Mouse (Mus musculus) midbrain, embryonic 16.5 days (tissue): ENCODE results near the gene Dlst. TPM values are rescaled to one million over a fixed set of nuclear protein-coding genes. Genes with fewer than 3 reads are reported as not detected.

Experiments
- ATAC-seq: fragments of 200-750 bp; cut with Nextera tagmentation; 2 replicates; pipeline ENCODE4 v1.8.0; 2017; ENCODE audit warnings: moderate TSS enrichment
- H3K27ac ChIP-seq: fragments of 300-500 bp; sonication (generic); 2 replicates; pipeline ENCODE4 v1.5.1; 2014; ENCODE audit warnings: mild to moderate bottlenecking, low read length, mixed read lengths
- H3K27me3 ChIP-seq: fragments of 300-500 bp; sonication (generic); 2 replicates; pipeline ENCODE4 v1.6.1; 2014; ENCODE audit warnings: low read depth, low read length, mixed read lengths; ENCODE audit not compliant: control insufficient read depth, insufficient read depth
- H3K36me3 ChIP-seq: fragments of 300-500 bp; sonication (generic); 2 replicates; pipeline ENCODE4 v1.6.1; 2014; ENCODE audit warnings: mild to moderate bottlenecking, low read length, moderate library complexity, mixed read lengths; ENCODE audit not compliant: control insufficient read depth, insufficient read depth
- H3K4me1 ChIP-seq: fragments of 300-500 bp; sonication (generic); 2 replicates; pipeline ENCODE4 v1.6.1; 2014; ENCODE audit warnings: mild to moderate bottlenecking, low read length, mixed read lengths; ENCODE audit not compliant: control insufficient read depth, insufficient read depth
- H3K4me2 ChIP-seq: fragments of 300-500 bp; sonication (generic); 2 replicates; pipeline ENCODE4 v1.6.1; 2014; ENCODE audit warnings: mild to moderate bottlenecking, low read length, mixed read lengths
- H3K4me3 ChIP-seq: fragments of 300-500 bp; sonication (generic); 2 replicates; pipeline ENCODE4 v1.5.1; 2014; ENCODE audit warnings: low read depth, mild to moderate bottlenecking, low read length, moderate library complexity, mixed read lengths
- H3K9ac ChIP-seq: fragments of 300-500 bp; sonication (generic); 2 replicates; pipeline ENCODE4 v1.6.1; 2014; ENCODE audit warnings: low read depth, low read length, mixed read lengths
- H3K9me3 ChIP-seq: fragments of 300-500 bp; sonication (generic); replicated peaks from 2 replicates; pipeline ENCODE4 v1.6.1; 2014; ENCODE audit warnings: mild to moderate bottlenecking, low read length, mixed read lengths; ENCODE audit not compliant: control insufficient read depth, poor library complexity, severe bottlenecking
- WGBS: fragments of 180-500 bp; shearing (Covaris S2); extraction: QIAGEN DNeasy Blood & Tissue Kit; methylation state at CpG from one replicate; pipeline ENCODE4 v1.1.7; 2014; 5-methylcytosine and 5-hydroxymethylcytosine counted together
- polyA plus RNA-seq: library from polyadenylated mRNA; unstranded; fragments of >200 nt; fragmentation: Nextera tagmentation; extraction: Ambion mirVana; gene quantifications from 2 replicates; pipeline ENCODE4 v1.2.1, GENCODE M21; 2015

Gene Dlst
- polyA plus RNA-seq, 1 experiment from 2014 or later: 104 TPM

DNA sequence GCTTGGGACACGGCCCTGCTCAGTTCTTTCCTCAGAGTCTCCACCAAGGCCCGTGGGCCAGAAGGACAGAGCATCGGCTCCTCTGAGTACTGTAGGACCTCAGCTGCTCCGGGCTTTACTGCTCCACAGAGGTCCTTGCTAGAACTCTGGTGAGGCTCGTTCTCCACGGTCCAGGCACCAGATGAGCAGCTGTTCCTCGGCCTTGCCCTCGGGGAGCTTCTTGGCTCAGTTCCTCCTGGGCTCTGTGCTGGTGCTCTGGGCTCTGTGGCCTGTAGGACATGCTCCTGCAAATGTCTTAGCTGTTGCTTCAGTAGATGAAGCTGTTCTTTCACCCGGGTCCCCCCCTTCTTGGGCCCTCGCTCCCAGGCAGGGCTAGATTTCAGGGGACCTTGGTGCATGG is 15.9 kb upstream of the Dlst start:
- H3K9me3 ChIP-seq: no peaks in the 10 kb centered on the region
- no peaks in the 10 kb centered on the region for H3K4me1 ChIP-seq
- H3K9ac ChIP-seq: no peak overlapping the region
- no peaks in the 10 kb centered on the region for H3K36me3 ChIP-seq
- no peak overlapping the region for H3K27ac ChIP-seq
- H3K4me3 ChIP-seq: no peak overlapping the region
- no peak for ATAC-seq
- no peak overlapping the region for H3K4me2 ChIP-seq
- no peaks in the 10 kb centered on the region for H3K27me3 ChIP-seq
- 75% methylated on average over 10 of the region's 10 CpGs for WGBS

- Histone ChIP-seq H3K27me3 (no peaks in the 10 kb centered on the region), H3K4me3 (no peak overlapping the region), H3K27ac (no peak overlapping the region), H3K9ac (no peak overlapping the region), H3K9me3 (no peaks in the 10 kb centered on the region), H3K4me1 (no peaks in the 10 kb centered on the region), H3K36me3 (no peaks in the 10 kb centered on the region), H3K4me2 (no peak overlapping the region)
- no peak for ATAC-seq
- WGBS: 84% methylated on average over 11 of the region's 11 CpGs
Measured at GRCm38 (mm10) chr12:85095146-85095545, 15.5 kb upstream of the Dlst start.

DNA sequence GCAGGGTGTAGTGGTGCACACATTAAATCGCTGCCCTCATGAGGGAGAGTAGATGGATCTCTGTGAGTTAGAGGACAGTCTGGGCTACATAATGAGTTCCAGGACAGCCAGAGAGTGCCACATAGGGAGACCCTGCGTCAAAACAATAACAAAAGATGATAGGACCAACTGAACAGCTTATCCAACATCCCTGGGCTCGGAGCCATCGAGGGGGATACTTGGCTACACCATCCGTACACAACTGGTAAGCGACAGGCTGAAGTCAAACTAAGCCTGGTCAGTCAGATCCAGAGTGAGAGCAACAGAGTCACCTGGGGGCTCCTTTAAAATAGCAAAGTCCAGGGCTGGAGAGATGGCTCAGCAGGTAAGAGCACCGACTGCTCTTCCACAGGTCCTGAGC is 14.8 kb upstream of the Dlst start:
- Histone ChIP-seq H3K4me2 (no peak overlapping the region), H3K27me3 (no peaks in the 10 kb centered on the region), H3K4me3 (no peak overlapping the region), H3K27ac (no peak overlapping the region), H3K9me3 (no peaks in the 10 kb centered on the region), H3K9ac (no peak overlapping the region), H3K4me1 (no peaks in the 10 kb centered on the region), H3K36me3 (no peaks in the 10 kb centered on the region)
- 87% methylated on average over 7 of the region's 7 CpGs for WGBS
- no peak for ATAC-seq

GRCm38 (mm10) chr12:85101001-85101400 is 9.6 kb upstream of the Dlst start:
- H3K9me3 ChIP-seq: no peaks in the 10 kb centered on the region
- no peak; the same call in 1 of the 2 replicates for ATAC-seq
- no peaks in the 10 kb centered on the region for H3K36me3 ChIP-seq
- no peak overlapping the region for H3K27ac ChIP-seq
- no peaks in the 10 kb centered on the region for H3K27me3 ChIP-seq
- H3K4me2 ChIP-seq: no peak overlapping the region
- 17% methylated on average over 14 of the region's 14 CpGs for WGBS
- no peak overlapping the region for H3K4me3 ChIP-seq
- no peak overlapping the region for H3K9ac ChIP-seq
- no peaks in the 10 kb centered on the region for H3K4me1 ChIP-seq

DNA sequence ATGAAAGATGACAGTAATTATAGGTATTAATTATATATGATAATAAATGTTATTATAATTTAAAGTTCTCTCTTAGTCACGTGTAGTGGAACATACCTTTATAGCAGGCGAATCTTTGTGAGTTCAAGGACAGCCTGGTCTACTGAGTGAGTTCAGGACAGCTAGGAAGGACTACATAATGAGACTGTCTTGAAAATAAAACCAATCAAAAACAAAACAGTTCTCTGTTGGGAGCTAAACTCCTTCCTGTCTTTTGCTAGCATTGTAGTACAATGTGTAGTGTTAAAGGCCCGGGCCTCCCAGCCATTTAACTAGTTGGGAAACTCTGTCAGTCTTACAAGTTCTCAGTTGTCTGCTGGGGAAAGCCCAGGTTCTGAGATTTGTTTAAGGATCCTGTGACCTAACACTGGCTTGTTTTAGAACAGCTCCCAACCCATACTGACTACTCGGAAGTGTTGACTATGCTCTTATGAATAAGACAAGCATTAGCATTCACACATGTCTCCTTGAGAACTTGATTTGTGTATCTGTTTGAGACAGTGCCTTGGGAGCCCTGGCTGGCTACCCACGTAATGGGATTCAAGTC is 9.0 kb upstream of the Dlst start:
- no peak overlapping the region for H3K9ac ChIP-seq
- no peak overlapping the region for H3K27ac ChIP-seq
- 82% methylated on average over 5 of the region's 5 CpGs for WGBS
- ATAC-seq: no peak
- no peak overlapping the region for H3K4me3 ChIP-seq
- H3K36me3 ChIP-seq: no peaks in the 10 kb centered on the region
- H3K27me3 ChIP-seq: no peaks in the 10 kb centered on the region
- peaks cover 3% of the 10 kb centered on the region; the same call in 1 of the 2 replicates for H3K4me1 ChIP-seq
- H3K9me3 ChIP-seq: no peaks in the 10 kb centered on the region
- H3K4me2 ChIP-seq: no peak overlapping the region

DNA sequence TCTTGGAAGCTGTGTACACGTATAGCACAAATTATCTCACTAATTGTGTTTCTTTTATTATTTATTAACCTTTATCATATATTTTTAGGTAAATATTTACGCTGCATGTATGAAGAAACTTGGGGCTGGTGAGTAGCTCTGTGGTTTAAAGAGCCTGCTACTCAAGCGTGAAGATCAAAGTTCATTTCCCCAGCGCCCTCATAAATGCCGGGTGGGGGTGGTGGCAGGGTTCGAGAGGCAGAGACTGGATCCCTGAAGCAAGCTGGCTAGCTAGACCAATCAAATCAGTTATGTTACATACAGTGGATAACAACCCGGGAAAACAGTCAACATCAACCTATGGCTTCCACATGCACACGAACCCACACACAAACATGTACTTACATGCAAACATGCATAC is 7.5 kb upstream of the Dlst start:
- Histone ChIP-seq H3K4me1 (peaks cover 3% of the 10 kb centered on the region; the same call in 1 of the 2 replicates), H3K27ac (no peak overlapping the region), H3K9me3 (no peaks in the 10 kb centered on the region), H3K4me3 (no peak overlapping the region), H3K36me3 (no peaks in the 10 kb centered on the region), H3K27me3 (no peaks in the 10 kb centered on the region), H3K4me2 (no peak overlapping the region), H3K9ac (no peak overlapping the region)
- no peak for ATAC-seq
- WGBS: 82% methylated on average over 8 of the region's 8 CpGs

- H3K27me3 ChIP-seq: no peaks in the 10 kb centered on the region
- peaks cover 6% of the 10 kb centered on the region for H3K4me1 ChIP-seq
- H3K4me3 ChIP-seq: no peak overlapping the region
- no peak overlapping the region for H3K4me2 ChIP-seq
- ATAC-seq: no peak
- no peaks in the 10 kb centered on the region for H3K9me3 ChIP-seq
- WGBS: 85% methylated on average over 8 of the region's 8 CpGs
- H3K27ac ChIP-seq: no peak overlapping the region
- no peak overlapping the region for H3K9ac ChIP-seq
- no peaks in the 10 kb centered on the region for H3K36me3 ChIP-seq
Measured at GRCm38 (mm10) chr12:85104789-85105188, 5.8 kb upstream of the Dlst start.

DNA sequence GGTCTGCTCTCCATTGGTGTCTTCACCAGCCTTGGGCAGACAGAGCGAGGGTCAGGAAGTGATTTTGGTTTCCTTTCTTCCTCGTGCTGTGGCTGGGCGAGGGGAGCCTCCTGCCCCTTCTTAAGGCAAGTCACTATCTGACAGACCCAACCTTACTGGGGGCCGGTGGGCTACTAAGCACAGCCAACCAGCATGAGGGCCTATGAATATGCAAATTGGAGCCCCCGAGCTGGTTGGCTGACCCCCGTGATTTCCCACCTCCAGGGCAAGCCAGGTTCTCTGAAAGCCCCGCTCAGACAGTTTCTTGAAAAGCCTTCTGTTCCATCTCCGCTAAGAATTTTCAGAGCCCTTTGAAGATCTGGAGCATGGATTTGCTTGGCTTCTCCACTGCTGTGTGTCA is 4.3 kb upstream of the Dlst start:
- Histone ChIP-seq H3K4me3 (no peak overlapping the region), H3K4me1 (peaks cover 9% of the 10 kb centered on the region), H3K4me2 (peak overlapping the region; percentile 23), H3K27ac (no peak overlapping the region), H3K27me3 (no peaks in the 10 kb centered on the region), H3K9me3 (no peaks in the 10 kb centered on the region), H3K36me3 (no peaks in the 10 kb centered on the region), H3K9ac (no peak overlapping the region)
- 6% methylated on average over 8 of the region's 8 CpGs for WGBS
- no peak for ATAC-seq

DNA sequence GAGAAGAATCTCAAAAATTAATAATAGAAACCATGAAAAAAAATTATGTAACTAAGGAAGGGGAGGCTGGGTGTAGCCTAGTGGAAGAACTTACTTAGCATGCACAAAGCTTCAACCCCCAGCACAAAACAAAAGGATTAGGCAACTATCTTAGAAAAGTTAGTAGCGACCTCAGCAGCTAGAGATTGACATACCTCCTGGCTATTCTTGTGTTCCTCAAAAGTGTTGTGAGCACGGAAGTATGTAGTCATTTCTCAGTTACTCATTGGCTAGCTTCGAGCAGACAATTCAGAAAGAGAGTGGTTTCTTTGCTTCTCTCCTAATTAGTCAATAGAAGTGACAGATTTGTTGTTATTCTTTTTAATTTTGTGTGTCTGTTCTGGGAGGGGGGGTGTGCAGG is 2.0 kb upstream of the Dlst start:
- no peaks in the 10 kb centered on the region for H3K27me3 ChIP-seq
- H3K9ac ChIP-seq: no peak overlapping the region
- H3K36me3 ChIP-seq: no peaks in the 10 kb centered on the region
- no peak overlapping the region for H3K4me3 ChIP-seq
- H3K9me3 ChIP-seq: no peaks in the 10 kb centered on the region
- no peak overlapping the region for H3K4me2 ChIP-seq
- no peak overlapping the region for H3K27ac ChIP-seq
- H3K4me1 ChIP-seq: peaks cover 26% of the 10 kb centered on the region
- no peak for ATAC-seq
- WGBS: 54% methylated on average over 3 of the region's 3 CpGs
